Mouse (Mus musculus) T-helper 2 cell (primary cell): ENCODE measurements at regions not wholly inside any gene's neighbourhood (a gene's known extent, or its start where the extent isn't known, plus 50 kb on each side); places are given as distances from the start of the nearest gene placed in this dataset.

Experiments
- in situ Hi-C: fragments of 300-600 bp; cut with MboI, MseI; formaldehyde crosslinking; loops from one replicate; pipeline ENCODE4 v1.15.1; 2025; ENCODE audit warnings: high pct_unique_total_duplicates

DNA sequence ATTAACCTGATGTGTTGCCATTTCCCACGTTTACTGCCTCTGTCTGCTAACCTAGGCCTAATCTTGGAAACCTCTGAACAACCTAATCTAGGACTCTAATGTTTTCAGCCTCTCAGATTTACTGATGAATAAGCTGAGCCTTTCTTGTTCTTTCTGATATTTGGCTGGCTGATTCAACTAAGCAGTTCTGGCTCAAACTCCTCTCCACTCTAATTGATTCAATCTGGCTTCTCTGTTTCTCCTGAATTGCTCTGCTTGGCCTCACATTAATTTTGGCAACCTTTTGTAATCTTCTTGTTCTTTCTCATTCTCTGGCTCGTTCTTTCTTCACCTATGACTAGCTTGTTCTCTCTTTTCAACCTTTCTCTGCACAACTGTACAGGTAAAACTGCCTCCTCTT lies 1561.2 kb upstream of the Zeb2 start:
- in situ Hi-C loops = no loop called here

DNA sequence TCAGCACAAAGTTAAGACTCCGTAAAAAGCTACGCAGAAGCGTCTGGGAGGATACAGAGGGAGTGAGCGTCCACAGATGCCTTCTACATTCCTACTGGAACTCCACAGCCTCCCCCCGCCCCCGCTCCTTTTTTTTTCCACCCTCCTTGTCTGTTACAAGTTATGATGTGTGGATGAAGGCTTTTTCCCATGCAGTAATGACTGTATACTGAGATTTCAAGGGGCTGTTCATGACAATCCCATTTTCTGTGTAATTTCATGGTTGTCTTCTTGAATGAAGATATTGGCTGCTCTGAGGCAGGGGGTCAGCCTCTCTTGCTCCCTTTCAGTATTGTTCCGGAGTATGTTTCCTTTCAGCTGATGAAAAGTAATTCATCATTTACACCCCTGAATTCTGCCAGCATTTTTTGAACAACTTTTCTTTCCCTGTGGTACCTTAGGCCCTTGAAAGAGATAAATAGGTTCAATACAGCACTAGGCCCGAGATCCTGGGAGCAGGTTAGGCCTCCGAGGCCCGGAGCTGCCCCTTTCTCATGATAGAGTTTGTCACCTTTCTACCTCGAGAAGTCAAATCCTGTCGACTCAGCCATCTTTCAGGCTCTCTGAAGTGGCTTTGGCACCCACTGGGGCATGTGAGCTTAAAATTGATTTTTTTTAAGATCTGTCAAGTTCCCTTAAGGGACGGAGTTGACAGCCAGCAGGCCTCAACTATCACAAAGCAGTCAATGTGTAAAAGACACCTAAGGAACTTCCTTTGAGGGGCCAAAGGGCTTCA lies 1552.5 kb upstream of the Zeb2 start:
- in situ Hi-C loops = no loop called here

DNA sequence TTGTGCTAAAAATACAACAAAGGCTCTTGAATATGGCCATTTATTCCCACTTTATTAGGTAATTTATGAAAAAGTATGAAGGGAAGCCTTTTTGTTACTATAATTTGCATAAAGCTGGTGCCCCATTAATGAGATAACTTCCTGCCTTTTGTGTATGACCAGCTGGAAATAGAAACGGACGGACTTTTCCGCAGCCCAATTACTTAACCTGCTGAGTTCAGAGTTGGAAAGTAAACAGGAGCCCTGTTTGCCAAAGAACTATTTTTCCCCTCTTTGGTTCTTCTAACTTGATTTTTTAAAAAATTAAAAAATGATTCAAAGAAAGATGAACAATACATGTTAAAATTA lies 1549.8 kb upstream of the Zeb2 start:
- in situ Hi-C loops = no loop called here

DNA sequence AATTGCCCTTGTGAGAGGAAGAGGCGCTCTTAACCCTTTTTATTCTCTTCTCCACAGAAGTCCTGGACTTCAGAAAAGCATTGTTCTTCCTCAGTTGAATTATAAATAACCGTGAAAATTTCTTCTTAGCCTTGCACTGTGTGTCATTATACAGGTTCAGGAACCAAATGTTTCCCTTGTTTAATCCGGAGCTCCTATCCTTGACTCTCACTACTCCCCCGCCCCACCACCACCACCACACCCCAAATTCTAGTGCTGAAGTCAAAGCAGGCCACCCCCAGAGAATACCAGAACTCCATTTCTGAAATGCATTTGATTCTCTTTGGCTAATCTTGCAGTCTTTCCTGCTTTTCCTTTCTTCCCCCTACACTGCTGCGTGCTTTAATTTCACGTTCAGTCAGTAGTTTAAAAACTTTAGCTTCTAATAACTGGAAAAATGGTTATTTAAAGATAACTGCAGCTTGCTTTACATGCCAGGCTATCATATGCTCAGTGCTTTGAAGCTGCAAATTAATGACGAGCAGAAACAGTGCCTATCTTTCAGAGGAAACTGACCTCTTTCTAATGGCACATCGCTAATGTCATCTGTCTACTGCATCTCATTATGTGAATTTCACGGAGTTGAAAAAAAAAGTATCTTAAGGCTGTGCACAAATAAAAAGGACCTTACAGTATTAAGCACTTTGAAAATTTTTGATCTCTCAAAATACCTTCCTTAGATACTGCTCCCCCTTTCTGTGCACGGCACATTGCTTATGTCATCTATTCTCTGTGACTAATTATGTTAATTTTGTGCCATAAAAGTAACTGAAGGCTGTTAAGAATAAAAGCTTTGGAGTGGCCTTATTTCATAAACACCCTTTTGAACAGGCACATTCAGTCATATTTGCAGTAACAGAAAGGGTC lies 1549.1 kb upstream of the Zeb2 start:
- in situ Hi-C loops = no loop called here

DNA sequence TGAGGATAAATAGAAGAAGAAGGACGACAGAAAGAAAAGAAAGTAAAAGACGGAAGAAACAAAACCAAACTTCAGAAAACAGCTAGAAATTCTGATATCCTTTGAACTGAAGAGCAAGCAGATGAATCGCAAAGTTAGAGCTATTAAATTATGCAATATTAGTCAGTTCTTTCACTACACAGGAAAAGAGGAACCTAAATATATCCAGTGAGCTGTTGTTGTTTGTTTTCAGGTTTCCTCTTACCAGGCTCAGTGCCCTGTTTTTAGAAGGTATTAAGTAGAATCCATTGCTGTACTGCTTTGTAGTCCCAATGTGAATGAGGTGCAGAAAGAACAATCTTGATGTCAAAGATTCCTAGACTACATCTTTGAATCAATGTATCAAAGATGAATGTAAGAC lies 1544.7 kb upstream of the Zeb2 start:
- in situ Hi-C loops = no loop called here

DNA sequence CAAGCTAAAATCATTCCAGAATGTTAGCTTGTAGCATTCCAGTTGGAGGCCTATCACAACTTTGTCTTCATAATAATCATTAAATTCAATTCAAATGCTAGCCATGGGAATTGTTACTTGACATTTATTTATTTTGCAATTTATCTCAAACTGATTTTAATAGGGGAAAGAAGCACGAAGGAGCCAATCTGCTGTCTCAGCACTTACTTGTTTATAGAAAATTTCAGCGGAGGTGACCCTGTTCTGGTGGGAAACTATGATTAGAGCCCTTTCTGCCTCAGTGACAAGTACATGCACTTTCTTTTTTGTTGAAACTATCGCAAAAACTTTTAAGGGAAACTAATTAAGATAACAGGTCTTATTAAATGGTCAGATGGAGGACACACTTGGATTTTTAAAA lies 1543.4 kb upstream of the Zeb2 start:
- in situ Hi-C loops = no loop called here

DNA sequence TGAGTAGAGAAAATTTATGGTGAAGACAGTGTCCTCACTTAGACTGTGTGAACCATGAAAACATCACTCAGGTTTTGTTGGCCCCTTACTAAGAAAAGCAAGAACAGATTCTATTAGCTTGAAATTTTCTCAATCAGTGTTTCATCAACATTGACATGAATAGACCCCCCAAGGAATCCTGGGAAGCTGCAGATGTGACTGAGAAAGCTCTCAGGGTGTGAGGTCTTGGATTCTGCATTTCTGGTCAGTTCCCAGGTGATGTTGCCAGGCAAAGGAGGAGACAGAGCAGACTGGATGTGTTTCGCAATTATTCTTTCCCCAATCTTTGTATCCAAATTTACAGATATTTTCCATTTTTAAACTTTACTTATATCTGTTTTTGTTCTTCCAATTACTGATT lies 1538.1 kb upstream of the Zeb2 start:
- in situ Hi-C loops = no loop called here

DNA sequence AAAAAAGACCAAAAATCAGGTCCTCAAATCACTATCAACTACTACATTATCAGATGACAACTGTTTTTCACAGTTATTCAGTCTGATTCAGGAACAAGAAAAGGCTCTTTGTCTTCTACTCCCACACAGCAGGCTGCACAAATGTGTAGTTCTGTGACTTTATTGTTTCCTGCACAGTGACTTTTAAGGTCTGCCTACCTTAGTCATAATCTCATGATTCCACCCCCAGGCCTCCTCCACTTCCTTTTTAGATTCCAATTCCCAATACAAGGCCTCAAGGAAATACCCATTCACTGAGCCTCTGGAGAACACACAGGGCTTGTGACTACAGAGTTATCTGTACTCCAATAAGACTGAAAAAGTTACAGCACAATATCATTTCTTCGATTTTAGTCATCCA lies 1535.4 kb upstream of the Zeb2 start:
- in situ Hi-C loops = no loop called here

DNA sequence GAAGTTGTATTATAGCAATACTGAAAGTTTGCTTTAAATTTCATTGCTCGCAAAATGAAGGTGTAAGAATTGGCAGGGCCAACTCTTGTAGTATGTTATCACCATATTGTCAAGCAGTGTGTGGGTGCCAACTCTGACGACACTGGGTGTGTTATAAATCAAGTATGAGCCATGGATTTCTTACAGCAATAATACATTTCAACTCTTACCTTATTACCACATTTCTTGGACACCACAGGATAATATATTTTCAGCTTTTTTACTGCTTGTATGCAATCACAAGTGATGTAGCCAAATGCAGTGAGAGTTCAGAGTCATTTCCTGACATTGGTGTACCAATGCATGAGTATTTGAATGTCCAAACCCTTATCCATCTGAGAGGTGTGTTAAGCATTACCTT lies 1529.2 kb upstream of the Zeb2 start:
- in situ Hi-C loops = no loop called here

DNA sequence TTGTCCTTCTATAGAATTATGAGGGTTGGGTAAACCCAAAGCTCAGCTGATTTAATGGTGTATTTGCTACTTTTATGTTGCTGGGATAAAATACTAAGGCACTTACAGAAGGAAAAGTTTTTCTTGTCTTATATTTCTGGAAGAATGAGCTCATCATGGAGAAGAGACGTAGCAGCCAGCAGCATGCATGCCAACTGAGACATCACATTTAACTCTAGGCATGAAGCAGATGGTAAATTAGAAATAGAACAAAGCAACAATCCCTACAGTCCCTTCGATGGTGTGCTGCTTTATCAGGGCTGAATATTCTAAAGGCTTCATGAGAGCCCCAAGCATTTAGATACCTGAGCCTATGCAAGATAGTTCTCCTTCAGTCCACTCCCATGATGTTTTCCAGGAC lies 1492.0 kb upstream of the Zeb2 start:
- in situ Hi-C loops = no loop called here

DNA sequence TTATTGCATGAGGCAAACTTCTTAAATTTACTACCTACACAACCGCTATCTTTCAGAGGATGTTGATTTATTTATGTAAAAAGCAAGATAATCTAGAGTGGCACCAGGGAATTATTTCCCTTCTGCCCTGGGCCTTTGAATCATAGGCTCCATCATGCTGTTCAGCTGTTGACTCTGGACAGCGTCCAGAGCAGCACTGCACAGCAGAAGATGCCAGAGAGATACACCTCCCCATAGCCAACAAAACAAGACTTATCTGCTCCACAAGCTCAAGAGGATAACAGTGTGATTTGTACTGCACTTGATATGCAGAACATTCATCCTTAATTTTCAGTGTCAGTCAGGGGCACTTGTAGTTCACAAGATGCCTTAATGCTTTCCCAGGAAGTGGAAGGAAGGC lies 1464.6 kb upstream of the Zeb2 start:
- in situ Hi-C loops = no loop called here

DNA sequence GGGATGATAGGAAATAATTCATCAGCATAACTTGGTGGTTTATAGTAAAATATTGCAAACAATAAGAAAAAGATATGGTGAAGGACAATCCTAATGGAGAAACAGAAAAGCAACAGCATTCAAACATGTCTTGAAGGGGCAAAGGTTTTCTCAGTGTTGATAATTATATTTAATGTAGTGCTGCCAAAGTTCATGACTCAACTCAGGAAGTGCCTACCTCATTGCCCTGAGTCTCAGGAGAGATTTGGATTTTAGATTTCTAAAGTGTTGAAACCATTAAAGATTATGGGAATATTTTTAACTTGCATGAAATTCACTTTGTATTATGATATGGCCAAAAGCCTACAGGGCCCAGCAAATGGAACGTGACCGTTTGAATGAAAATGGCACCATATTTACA lies 1453.2 kb upstream of the Zeb2 start:
- in situ Hi-C loops = no loop called here

DNA sequence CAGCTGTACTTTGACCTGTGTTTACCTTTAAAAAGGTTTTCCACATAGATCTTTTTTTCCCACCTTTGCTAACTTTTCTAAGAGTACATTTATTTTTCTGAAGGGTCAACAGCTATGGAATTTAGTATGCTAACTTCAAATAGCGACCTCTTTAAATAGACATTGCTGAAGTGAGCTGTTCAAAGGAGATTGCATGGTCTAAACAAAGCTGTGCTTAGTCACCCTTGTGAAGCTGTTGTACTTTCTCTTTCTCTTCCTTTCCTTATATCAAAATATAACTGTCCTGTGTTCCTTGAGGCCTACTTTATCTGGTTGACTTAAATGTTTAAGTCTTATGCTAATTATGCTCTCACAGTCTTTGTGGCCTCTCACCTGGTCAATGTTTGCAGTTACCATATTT lies 1416.2 kb upstream of the Zeb2 start:
- in situ Hi-C loops = no loop called here

DNA sequence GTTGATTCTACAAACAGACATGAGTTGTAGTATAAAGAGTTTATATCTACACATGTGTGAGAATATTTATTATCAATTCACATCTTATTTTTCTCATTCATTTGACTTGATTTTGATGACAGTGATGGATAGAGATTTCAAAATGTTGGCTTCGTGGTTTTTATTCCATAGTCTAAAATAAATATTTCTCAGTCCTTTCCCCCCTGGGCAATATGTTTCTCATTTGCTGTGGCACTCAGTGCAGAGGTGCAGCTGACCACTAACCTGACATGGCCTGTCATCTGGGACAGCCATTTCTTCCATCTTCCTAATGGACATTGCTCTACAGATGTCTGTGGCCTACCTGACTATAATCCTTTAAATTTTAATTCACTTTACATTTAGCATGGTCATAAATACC lies 1413.5 kb upstream of the Zeb2 start:
- in situ Hi-C loops = no loop called here

DNA sequence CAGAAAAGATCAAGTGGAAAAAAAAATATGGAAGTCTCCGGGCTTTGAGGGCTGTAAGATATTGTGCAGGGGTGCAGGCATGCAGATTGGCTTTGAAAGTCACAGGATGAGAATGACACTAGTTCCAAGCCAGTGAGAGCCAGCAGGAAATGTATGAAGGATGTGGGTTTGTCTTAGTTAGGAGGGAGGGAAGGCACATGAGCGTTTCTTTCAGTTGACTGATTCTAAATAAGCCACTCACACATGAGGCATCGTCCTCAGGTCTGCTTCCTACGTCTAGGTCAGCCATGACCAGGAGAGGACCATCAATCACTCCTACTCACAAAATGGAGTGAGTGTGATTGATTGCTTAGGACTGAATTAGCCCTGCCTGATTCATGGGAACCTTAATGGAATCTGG lies 1408.0 kb upstream of the Zeb2 start:
- in situ Hi-C loops = no loop called here

DNA sequence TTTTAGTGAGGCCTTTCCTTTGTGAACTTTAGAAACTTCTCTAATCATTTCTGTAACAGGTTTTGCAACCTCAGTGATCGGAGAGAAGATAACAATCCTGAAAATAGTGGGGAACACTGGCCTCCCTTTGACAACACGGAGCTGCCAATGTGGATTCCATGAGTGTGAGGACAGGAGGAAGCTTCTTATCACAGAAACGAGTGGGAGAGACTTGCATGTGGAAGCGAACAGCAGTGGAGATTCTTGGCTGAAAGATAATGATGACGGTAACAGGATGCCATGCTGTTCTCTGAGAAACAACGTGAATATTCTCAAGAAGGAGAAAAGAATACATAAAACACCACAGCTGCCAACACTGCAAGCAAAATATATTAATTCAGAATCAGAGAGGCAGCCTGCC lies 1407.4 kb upstream of the Zeb2 start:
- in situ Hi-C loops = no loop called here

DNA sequence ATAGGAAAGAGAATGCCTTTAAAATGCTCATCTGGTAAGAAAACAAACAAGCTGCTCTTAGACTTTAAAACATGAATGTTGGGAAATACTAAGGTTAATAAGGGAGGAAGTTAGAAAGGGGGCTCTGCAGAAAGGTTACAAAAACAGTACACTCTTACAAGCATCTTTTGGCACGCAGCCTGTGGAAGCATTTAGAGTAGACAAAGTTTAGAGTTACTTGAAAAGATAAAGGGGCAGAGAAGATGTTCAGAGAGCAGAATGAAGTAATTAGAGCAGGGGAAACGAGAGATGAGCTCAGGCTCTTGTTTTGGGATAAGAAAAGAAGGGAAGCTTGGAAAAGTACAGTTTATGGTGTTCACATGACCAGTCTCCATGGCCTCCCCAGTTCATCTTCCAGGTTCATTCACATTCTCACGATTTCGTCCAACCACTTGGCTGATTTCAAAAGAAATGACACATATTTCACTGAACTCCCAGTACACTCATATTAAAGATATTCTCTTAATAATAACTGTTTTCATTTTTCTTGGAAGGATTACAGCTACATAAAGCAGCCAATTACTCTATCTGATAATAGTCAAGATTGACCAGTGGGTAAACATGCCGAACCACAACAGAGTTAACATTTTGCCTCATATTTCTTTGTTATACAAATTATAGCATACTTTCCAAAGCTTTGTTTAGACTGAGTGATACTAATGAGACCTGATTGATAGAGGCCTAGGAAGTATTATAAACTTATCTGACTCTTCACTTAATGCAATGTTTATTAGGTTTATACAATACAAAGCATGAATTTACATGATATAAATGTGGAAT lies 1404.2 kb upstream of the Zeb2 start:
- in situ Hi-C loops = no loop called here

DNA sequence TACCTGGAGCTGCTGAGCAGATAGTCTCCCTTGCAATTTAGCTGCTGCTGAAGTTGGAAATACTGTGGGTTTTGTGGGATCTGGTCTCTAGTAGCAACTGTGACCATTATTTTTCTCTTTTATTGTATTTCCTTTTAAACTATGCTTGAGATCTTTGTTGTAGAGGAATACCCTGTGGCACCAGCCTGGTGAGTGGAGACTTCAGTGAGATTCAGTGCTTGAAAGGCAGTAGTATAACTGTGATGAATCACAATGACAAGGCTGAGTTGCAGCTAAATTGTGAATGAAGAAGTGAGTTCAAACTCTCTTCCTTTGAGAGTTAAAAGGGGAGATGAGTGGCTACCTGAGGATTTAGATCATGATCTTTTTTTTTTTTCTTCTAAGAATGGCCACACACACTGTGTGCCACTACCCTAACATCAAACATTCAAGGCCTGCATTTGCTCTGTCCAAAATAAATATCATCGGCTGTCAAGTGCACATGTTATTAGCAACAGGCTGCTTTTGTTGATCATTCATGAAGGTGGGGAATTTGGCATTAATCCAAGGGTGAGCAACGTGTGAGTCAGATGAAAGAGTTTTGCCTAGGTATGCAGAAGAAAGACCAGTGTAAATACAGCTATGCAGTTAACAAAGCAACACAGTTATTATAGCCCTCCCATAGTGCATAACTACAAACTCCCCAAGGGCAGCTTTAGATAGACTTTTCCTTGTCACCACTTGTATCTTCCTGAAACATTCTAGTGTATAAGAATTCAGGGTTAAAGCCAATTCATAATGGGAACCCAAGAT lies 1395.2 kb upstream of the Zeb2 start:
- in situ Hi-C loops = no loop called here

DNA sequence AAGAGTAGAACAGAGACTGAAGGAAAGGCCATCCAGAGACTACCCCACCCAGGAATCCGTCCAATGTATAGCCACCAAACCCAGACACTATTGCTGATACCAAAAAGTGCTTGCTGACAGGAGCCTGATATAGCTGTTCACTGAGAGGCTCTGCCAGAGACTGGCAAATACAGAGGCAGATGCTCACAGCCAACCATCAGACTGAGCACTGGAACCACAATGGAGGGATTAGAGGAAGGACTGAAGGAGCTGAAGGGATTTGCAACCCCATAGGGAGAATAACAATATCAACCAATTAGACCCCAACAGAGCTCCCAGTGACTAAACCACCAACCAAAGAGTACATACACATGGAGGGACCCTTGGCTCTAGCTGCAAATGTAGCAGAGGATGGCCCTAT lies 1389.8 kb upstream of the Zeb2 start:
- in situ Hi-C loops = no loop called here

DNA sequence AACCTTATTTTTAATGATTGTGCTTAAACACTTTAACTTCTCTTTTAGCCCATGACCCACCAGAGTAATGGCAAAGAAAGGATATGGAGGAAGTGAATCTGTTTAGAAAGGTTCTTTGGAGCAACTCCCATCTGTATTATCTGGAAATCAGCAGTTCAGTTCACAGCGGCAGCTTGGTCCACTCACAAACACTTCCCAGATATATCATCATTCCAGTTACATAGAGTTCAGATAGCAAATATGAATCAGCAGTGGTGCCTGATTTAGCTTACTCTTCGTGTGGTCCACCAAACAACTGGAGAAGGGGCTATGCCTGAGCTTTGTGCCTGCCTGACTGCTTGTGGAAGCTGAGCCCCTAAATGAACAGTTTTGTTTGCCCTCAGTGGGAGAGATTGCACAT lies 1385.9 kb upstream of the Zeb2 start:
- in situ Hi-C loops = no loop called here

DNA sequence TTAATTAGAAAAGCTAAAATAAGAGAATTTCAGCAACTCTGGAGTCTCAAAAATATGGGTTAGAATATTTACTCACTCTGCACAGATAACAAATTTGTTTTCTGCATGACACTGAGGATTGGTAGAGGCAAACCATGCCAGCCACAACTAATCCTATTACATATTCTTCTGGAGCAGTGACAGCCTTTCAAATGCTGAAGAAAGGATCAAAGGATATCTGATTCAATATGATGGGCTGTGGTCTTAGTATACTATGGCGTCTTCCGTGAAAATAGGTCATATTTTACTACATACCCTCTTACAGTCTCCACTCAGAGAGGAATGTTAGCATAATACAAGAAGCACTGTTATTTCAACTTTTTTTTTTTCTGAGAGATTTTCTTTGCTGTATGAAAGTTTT lies 1375.1 kb upstream of the Zeb2 start:
- in situ Hi-C loops = no loop called here

DNA sequence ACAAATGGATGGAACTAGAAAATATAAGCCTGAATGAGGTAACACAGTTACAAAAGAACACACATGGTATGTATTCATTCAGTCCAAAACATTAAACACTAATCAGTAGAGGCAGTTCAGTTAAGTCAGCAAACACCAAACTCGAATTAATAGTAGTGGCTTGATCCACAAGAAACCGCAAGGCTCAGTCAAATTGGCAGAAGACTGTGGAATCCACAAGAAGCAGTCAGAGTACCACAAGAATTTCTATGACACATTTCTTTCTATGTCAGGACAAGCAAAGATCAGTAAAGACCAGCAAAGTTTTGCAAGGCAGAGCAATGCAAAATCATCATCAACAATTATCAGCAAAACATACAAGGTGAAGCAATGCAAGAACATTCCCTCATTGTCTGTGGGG lies 1373.9 kb upstream of the Zeb2 start:
- in situ Hi-C loops = no loop called here
